In the genomic region with DNA sequence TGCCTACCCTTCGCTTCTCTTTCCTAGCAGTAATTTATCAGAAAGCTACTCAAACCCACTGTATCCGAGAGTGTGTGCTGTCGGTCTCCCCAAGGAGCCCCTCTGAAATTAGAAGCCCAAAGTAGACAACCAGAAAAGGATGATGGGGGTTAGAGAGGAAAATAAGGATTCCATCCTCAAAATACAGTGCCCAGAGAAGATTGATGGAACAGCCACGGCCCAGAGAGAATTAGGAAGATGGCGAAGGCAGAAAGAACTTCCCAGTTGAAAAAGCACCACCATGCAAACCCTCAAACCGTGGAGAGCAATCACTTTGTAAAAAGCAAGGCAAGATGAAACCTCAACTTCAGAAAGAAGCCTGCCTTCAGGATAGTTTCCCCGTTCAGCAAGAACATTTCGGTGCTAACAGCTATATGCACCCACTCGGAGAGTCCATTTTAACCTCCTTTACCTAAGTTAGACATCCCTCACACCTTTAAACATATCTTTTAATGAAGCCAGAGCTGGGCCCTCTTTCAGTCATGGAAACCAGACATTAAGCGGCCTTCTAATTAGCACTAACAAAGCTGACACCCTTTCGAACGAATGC, we compare ENCODE assay signal across 9 mouse cellular contexts. TPM values are rescaled to one million over a fixed set of nuclear protein-coding genes. Genes with fewer than 3 reads are reported as not detected.
A peak's percentile ranks its signal among the peaks of the same experiment; 100 is the strongest.
DNase-seq lines count a peak whose midpoint lies in the region; ATAC-seq and TF ChIP-seq lines count a peak whose summit lies in the region.
"Had no signal": no experiment of that assay in that cellular context is flagged by ENCODE, and none has a peak within 500 bp of the region (broad histone marks: within the 10 kb centered on the region; RNA-seq: fewer than 3 reads in every experiment).

No protein-coding gene starts in this region.

- H3K4me3 ChIP-seq in kidney, embryonic 16.5 days (ENCODE audit: low read length) = peak overlapping the region; percentile 98
- H3K4me3 ChIP-seq in bone marrow macrophage, adult 2 months (ENCODE audit: insufficient read depth, low read length) = peak overlapping the region; percentile 68
- peak overlapping the region; percentile 92 for H3K4me3 ChIP-seq in heart, embryonic 16.5 days (ENCODE audit: low read length)
- peak overlapping the region; percentile 88 for H3K4me3 ChIP-seq in midbrain, embryonic 10.5 days

- TF ChIP-seq CTCF in bone marrow macrophage, adult 2 months (IDR thresholded peaks at IDR 0.05; ENCODE audit: low read depth, low read length) = no peak

- H3K4me2 ChIP-seq in kidney, embryonic 16.5 days (replicated peaks; ENCODE audit: low read depth, low read length) = peak overlapping the region; percentile 79
- H3K4me2 ChIP-seq in heart, embryonic 16.5 days (ENCODE audit: low read depth, low read length) = peak overlapping the region; percentile 72

- WGBS in kidney, embryonic 16.5 days = 47% methylated on average over 12 of the region's 12 CpGs
- 53% methylated on average over 12 of the region's 12 CpGs for WGBS in heart, embryonic 16.5 days
- WGBS in midbrain, embryonic 10.5 days = 43% methylated on average over 12 of the region's 12 CpGs

- no peaks in the 10 kb centered on the region for H3K36me3 ChIP-seq in kidney, embryonic 16.5 days (ENCODE audit: insufficient read depth, low read length)
- no peaks in the 10 kb centered on the region for H3K36me3 ChIP-seq in heart, embryonic 16.5 days (ENCODE audit: control insufficient read depth, insufficient read depth)
- H3K36me3 ChIP-seq in midbrain, embryonic 10.5 days = peaks cover 17% of the 10 kb centered on the region

- H3K27ac ChIP-seq in kidney, embryonic 16.5 days (ENCODE audit: low read length) = peak overlapping the region; percentile 99; the same call in 1 of the 2 replicates
- no peak overlapping the region; the same call in 1 of the 2 replicates for H3K27ac ChIP-seq in bone marrow macrophage, adult 2 months (ENCODE audit: insufficient read depth, low read depth, low read length)
- peak overlapping the region; percentile 91 for H3K27ac ChIP-seq in heart, embryonic 16.5 days (ENCODE audit: low read length)
- H3K27ac ChIP-seq in midbrain, embryonic 10.5 days (replicated peaks) = peak overlapping the region; percentile 100

- no peak for ATAC-seq in kidney, embryonic 16.5 days (ENCODE audit: low FRiP score, low TSS enrichment)
- ATAC-seq in heart, embryonic 16.5 days (replicated peaks; ENCODE audit: extremely low read depth, insufficient read depth, low FRiP score) = no peak
- no peak for ATAC-seq in inflammation-experienced regulatory T-cells, adult 6 months

- TF ChIP-seq POLR2A in bone marrow macrophage, adult 2 months (IDR thresholded peaks at IDR 0.05; ENCODE audit: borderline replicate concordance, low read depth, low read length) = no peak

- no peaks in the 10 kb centered on the region for H3K27me3 ChIP-seq in kidney, embryonic 16.5 days (ENCODE audit: insufficient read depth, low read length)
- H3K27me3 ChIP-seq in heart, embryonic 16.5 days (ENCODE audit: control insufficient read depth, insufficient read depth, low read length) = no peaks in the 10 kb centered on the region
- no peaks in the 10 kb centered on the region for H3K27me3 ChIP-seq in midbrain, embryonic 10.5 days (ENCODE audit: low read depth, poor library complexity, severe bottlenecking)

- peaks cover 22% of the 10 kb centered on the region for H3K4me1 ChIP-seq in kidney, embryonic 16.5 days (ENCODE audit: insufficient read depth, low read length)
- peaks cover 16% of the 10 kb centered on the region for H3K4me1 ChIP-seq in bone marrow macrophage, adult 2 months (ENCODE audit: control insufficient read depth, insufficient read depth, low read length)
- H3K4me1 ChIP-seq in heart, embryonic 16.5 days (ENCODE audit: control insufficient read depth, insufficient read depth, low read length) = peaks cover 20% of the 10 kb centered on the region
- peaks cover 31% of the 10 kb centered on the region for H3K4me1 ChIP-seq in midbrain, embryonic 10.5 days

- H3K9ac ChIP-seq in kidney, embryonic 16.5 days (replicated peaks; ENCODE audit: low read length) = peak overlapping the region; percentile 98
- H3K9ac ChIP-seq in heart, embryonic 16.5 days (ENCODE audit: low read length) = peak overlapping the region; percentile 82

- no peaks in the 10 kb centered on the region for H3K9me3 ChIP-seq in kidney, embryonic 16.5 days (ENCODE audit: low read length)
- no peaks in the 10 kb centered on the region for H3K9me3 ChIP-seq in heart, embryonic 16.5 days (replicated peaks; ENCODE audit: control insufficient read depth, low read length)
- H3K9me3 ChIP-seq in midbrain, embryonic 10.5 days (replicated peaks) = no peaks in the 10 kb centered on the region

- no peak for DNase-seq in kidney, postnatal 36 days
- DNase-seq in midbrain, embryonic 10.5 days (ENCODE audit: low spot score) = no peak
- DNase-seq in urinary bladder, postnatal 4 days (ENCODE audit: low spot score in 2 of 2) = no peak
- no peak for DNase-seq in kidney, postnatal 14 days

RNA-seq across cellular contexts. Expression of a gene that starts 1.0 kb away (rescaled TPM):
- polyA plus RNA-seq in kidney, embryonic 16.5 days (2015; fragmentation: Nextera tagmentation; extraction: Ambion mirVana) = 1,041 and 1,124 TPM in 2 replicates
- 938 and 1,004 TPM in 2 replicates for polyA plus RNA-seq in bone marrow macrophage, adult 2 months (2012; ENCODE audit: insufficient read depth, insufficient read length, missing spikeins)
- 540 and 580 TPM in 2 replicates for polyA plus RNA-seq in heart, embryonic 16.5 days (2015; fragmentation: Nextera tagmentation; extraction: Ambion mirVana)
- 1,154 and 1,167 TPM in 2 replicates for polyA plus RNA-seq in midbrain, embryonic 10.5 days (2016; fragmentation: Nextera tagmentation; extraction: Ambion mirVana)
- 100 to 1,000 TPM; 610 to 787 (median 639) TPM for polyA plus RNA-seq in inflammation-experienced regulatory T-cells, adult 6 months (2017; shearing (Covaris generic))

RNA-seq across cellular contexts. Expression of a gene that starts 20.2 kb away (rescaled TPM):
- polyA plus RNA-seq in kidney, embryonic 16.5 days (2015; fragmentation: Nextera tagmentation; extraction: Ambion mirVana) = 0.60 TPM in 1 of 2 replicates, not detected in the other
- not detected in 2 replicates for polyA plus RNA-seq in bone marrow macrophage, adult 2 months (2012; ENCODE audit: insufficient read depth, insufficient read length, missing spikeins)
- polyA plus RNA-seq in heart, embryonic 16.5 days (2015; fragmentation: Nextera tagmentation; extraction: Ambion mirVana) = not detected in 2 replicates
- not detected in 2 replicates for polyA plus RNA-seq in midbrain, embryonic 10.5 days (2016; fragmentation: Nextera tagmentation; extraction: Ambion mirVana)
- under 1 TPM in 1 of 3 experiments, not detected in 2; 0.43 TPM for polyA plus RNA-seq in inflammation-experienced regulatory T-cells, adult 6 months (2017; shearing (Covaris generic))
- polyA plus RNA-seq: large intestine, adult 2 months had no signal
